Mouse (Mus musculus) liver, postnatal 0 days (tissue): ENCODE measurements around the gene Dalrd3.

Experiments used
- CTCF ChIP-seq: sonication (generic); IDR thresholded peaks from 2 replicates; pipeline ENCODE4 v1.5.1; 2016; ENCODE audit warnings: antibody characterized with exemption, low read depth
- EP300 ChIP-seq: IDR thresholded peaks from 2 replicates; pipeline ENCODE4 v1.6.1; 2016; ENCODE audit warnings: antibody characterized with exemption, low read depth, mild to moderate bottlenecking

- TF ChIP-seq CTCF, result no peak
- TF ChIP-seq EP300, result no peak
Measured at GRCm38 (mm10) chr9:108594354-108594753, 24.7 kb downstream of the Dalrd3 start.
